Mouse (Mus musculus): Measurements from ENCODE around the gene Mmp7. TPM values are rescaled to one million over a fixed set of nuclear protein-coding genes. Genes with fewer than 3 reads are reported as not detected.

Mmp7 gene
- 0.27 and 0.36 TPM in 2 replicates for polyA plus RNA-seq (2015; fragmentation: Nextera tagmentation; extraction: Ambion mirVana)

DNA sequence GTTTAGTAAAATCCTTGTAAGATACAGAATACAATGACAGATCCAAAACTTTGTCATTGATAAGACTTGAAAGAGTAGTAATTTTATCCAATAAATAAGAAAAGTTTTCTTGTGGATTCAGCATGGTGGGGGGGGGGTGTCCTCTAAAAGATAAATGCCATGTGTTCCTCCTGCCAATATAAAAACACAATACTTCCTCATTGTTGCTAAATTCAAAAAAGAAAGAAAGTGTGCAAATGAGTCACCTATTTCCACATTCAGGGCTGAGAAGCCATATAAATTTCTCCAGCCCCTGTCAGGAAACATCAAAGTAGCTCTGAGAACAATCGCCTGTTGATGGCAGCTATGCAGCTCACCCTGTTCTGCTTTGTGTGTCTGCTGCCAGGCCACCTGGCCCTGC is at the start of gene Mmp7:
Gene Mmp7, plus strand, starts transcription at position 301 of the 400 bp plus-strand sequence.
- TF ChIP-seq EP300 (optimal IDR thresholded peaks at IDR 0.05), result no peak
- no peak for TF ChIP-seq CTCF (IDR thresholded peaks at IDR 0.05; ENCODE audit: low read depth)
- H3K27me3 ChIP-seq (ENCODE audit: control insufficient read depth, insufficient read depth, low read length), result no peaks in the 10 kb centered on the region
- no peaks in the 10 kb centered on the region for H3K36me3 ChIP-seq (ENCODE audit: control insufficient read depth, insufficient read depth, low read length)
- H3K9me3 ChIP-seq (ENCODE audit: control insufficient read depth, low read length), result no peaks in the 10 kb centered on the region
- H3K27ac ChIP-seq (replicated peaks), result no peak within 1 kb of the TSS
- DNase-seq (ENCODE audit: low spot score) (no peak), ATAC-seq (ENCODE audit: low FRiP score, low TSS enrichment) (no peak)
- H3K4me1 ChIP-seq (replicated peaks; ENCODE audit: control insufficient read depth, insufficient read depth), result no peaks in the 10 kb centered on the region
- no peak within 1 kb of the TSS for H3K4me2 ChIP-seq (replicated peaks; ENCODE audit: low read depth)
- H3K9ac ChIP-seq (ENCODE audit: low read length), result no peak within 1 kb of the TSS
- 59% methylated on average over 1 of the region's 1 CpGs for WGBS
- no peak within 1 kb of the TSS for H3K4me3 ChIP-seq (ENCODE audit: low read depth, low read length)

DNA sequence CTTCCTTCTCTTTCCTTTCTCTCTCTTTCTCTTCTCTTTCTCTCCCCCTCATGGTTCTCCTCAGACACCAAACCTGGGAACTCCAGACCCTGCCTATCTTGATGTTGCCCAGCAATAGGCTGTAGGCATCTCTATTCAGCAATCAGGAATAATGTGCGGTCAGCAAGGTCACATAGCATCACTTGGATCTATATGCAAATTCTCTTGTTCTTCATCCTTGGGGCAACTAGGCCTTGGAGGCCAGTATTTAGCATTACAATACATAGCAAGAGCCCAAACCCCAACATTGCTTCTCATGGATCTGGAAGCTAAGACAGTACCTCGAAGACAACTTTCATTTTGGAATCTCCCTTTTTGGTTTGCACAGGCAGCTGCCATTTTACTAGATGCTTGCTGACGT is 44.0 kb upstream of the Mmp7 start:
- TF ChIP-seq CTCF (IDR thresholded peaks at IDR 0.05; ENCODE audit: low read depth) (no peak), EP300 (optimal IDR thresholded peaks at IDR 0.05) (no peak)

GRCm38 (mm10) chr9:7650397-7651180 is 41.3 kb upstream of the Mmp7 start:
- H3K27me3 ChIP-seq (ENCODE audit: control insufficient read depth, insufficient read depth, low read length), result no peaks in the 10 kb centered on the region
- DNase-seq (ENCODE audit: low spot score), result no peak
- 70% methylated on average over 5 of the region's 5 CpGs for WGBS
- H3K36me3 ChIP-seq (ENCODE audit: control insufficient read depth, insufficient read depth, low read length), result no peaks in the 10 kb centered on the region
- H3K4me2 ChIP-seq (replicated peaks; ENCODE audit: low read depth), result no peak overlapping the region
- H3K27ac ChIP-seq (replicated peaks), result no peak overlapping the region
- TF ChIP-seq CTCF (IDR thresholded peaks at IDR 0.05; ENCODE audit: low read depth), result no peak
- no peak for TF ChIP-seq EP300 (optimal IDR thresholded peaks at IDR 0.05)
- H3K9ac ChIP-seq (ENCODE audit: low read length), result no peak overlapping the region
- no peak overlapping the region for H3K4me3 ChIP-seq (ENCODE audit: low read depth, low read length)
- no peak for ATAC-seq (ENCODE audit: low FRiP score, low TSS enrichment)
- H3K9me3 ChIP-seq (ENCODE audit: control insufficient read depth, low read length), result no peaks in the 10 kb centered on the region
- H3K4me1 ChIP-seq (replicated peaks; ENCODE audit: control insufficient read depth, insufficient read depth), result no peaks in the 10 kb centered on the region

More for the DNA sequence above, 44.0 kb upstream of the Mmp7 start:
- Histone ChIP-seq H3K4me1 (replicated peaks; ENCODE audit: control insufficient read depth, insufficient read depth) (no peaks in the 10 kb centered on the region), H3K4me2 (replicated peaks; ENCODE audit: low read depth) (no peak overlapping the region), H3K9me3 (ENCODE audit: control insufficient read depth, low read length) (no peaks in the 10 kb centered on the region), H3K36me3 (ENCODE audit: control insufficient read depth, insufficient read depth, low read length) (no peaks in the 10 kb centered on the region), H3K9ac (ENCODE audit: low read length) (no peak overlapping the region), H3K27ac (replicated peaks) (no peak overlapping the region), H3K4me3 (ENCODE audit: low read depth, low read length) (no peak overlapping the region), H3K27me3 (ENCODE audit: control insufficient read depth, insufficient read depth, low read length) (no peaks in the 10 kb centered on the region)
- DNase-seq (ENCODE audit: low spot score) (no peak), ATAC-seq (ENCODE audit: low FRiP score, low TSS enrichment) (no peak)
- WGBS, result 86% methylated on average over 3 of the region's 3 CpGs

DNA sequence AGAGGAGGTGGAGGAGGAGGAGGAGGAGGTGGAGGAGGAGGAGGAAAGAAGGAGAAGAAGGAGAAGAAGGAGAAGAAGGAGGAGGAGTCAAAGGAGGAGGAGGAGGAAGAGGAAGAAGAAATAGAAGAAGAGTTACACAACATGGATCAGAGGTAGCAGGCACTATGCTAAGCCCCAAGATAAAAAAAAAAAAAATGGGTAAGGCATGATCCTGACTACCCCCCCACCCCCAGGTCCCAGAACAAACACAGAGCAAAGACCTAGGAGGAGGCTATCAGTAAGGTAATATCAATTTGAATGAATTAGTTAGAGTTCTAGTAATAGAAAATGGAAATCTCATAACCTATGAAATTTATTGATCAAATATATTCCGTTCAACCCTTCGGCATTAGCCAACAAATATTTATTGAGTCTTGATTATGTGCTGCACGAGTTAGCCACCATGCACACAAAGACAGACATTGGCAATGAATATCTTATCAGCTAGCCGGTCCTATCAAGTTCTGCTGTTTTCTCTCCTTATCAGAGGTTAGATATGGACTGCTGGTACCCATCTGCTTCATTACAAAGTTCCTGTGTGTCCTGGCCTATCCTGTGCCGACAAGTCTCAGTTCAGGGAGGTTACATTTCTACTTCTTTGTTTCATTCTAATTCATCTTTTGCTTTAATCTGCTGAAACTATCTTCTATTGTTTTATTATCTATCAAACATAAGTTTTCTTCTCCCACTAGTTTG is 39.4 kb upstream of the Mmp7 start:
- H3K4me3 ChIP-seq (ENCODE audit: low read depth, low read length), result no peak overlapping the region
- no peaks in the 10 kb centered on the region for H3K9me3 ChIP-seq (ENCODE audit: control insufficient read depth, low read length)
- H3K36me3 ChIP-seq (ENCODE audit: control insufficient read depth, insufficient read depth, low read length), result no peaks in the 10 kb centered on the region
- no peaks in the 10 kb centered on the region for H3K4me1 ChIP-seq (replicated peaks; ENCODE audit: control insufficient read depth, insufficient read depth)
- 55% methylated on average over 5 of the region's 5 CpGs for WGBS
- no peaks in the 10 kb centered on the region for H3K27me3 ChIP-seq (ENCODE audit: control insufficient read depth, insufficient read depth, low read length)
- H3K4me2 ChIP-seq (replicated peaks; ENCODE audit: low read depth), result no peak overlapping the region
- H3K9ac ChIP-seq (ENCODE audit: low read length), result no peak overlapping the region
- DNase-seq (ENCODE audit: low spot score) (no peak), ATAC-seq (ENCODE audit: low FRiP score, low TSS enrichment) (no peak)
- no peak overlapping the region for H3K27ac ChIP-seq (replicated peaks)
- no peak for TF ChIP-seq EP300 (optimal IDR thresholded peaks at IDR 0.05)
- TF ChIP-seq CTCF (IDR thresholded peaks at IDR 0.05; ENCODE audit: low read depth), result no peak

DNA sequence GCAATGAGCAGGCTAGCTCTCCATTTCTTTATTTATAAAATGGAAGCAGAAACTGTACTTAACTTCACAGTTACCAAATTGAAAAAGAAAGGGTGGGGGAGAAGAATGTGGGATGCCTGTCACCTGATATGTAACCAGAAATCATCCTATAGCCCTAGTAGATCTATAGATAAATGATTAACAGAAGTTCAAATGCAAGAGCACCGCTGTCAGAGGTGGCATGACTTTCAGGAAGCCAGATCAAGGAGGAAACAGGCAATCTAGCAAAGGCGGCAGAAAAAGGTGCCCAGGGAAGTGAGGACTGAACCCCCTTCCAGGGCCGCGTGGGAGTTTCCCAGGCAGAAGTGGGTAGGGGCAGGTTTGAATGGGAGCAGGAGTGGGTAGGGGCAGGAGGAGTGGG is 33.9 kb upstream of the Mmp7 start:
- no peak for TF ChIP-seq CTCF (IDR thresholded peaks at IDR 0.05; ENCODE audit: low read depth)
- no peak for TF ChIP-seq EP300 (optimal IDR thresholded peaks at IDR 0.05)
- 57% methylated on average over 4 of the region's 4 CpGs for WGBS
- no peak overlapping the region for H3K4me2 ChIP-seq (replicated peaks; ENCODE audit: low read depth)
- no peak overlapping the region for H3K9ac ChIP-seq (ENCODE audit: low read length)
- H3K4me1 ChIP-seq (replicated peaks; ENCODE audit: control insufficient read depth, insufficient read depth), result no peaks in the 10 kb centered on the region
- H3K4me3 ChIP-seq (ENCODE audit: low read depth, low read length), result no peak overlapping the region
- H3K36me3 ChIP-seq (ENCODE audit: control insufficient read depth, insufficient read depth, low read length), result no peaks in the 10 kb centered on the region
- no peak overlapping the region for H3K27ac ChIP-seq (replicated peaks)
- H3K27me3 ChIP-seq (ENCODE audit: control insufficient read depth, insufficient read depth, low read length), result no peaks in the 10 kb centered on the region
- ATAC-seq (ENCODE audit: low FRiP score, low TSS enrichment) (no peak), DNase-seq (ENCODE audit: low spot score) (no peak)
- no peaks in the 10 kb centered on the region for H3K9me3 ChIP-seq (ENCODE audit: control insufficient read depth, low read length)
